Mouse (Mus musculus) MEL (cell line): ENCODE measurements around the gene Tjp2. TPM values are rescaled to one million over a fixed set of nuclear protein-coding genes. Genes with fewer than 3 reads are reported as not detected.

Experiments used
- DNase-seq: peaks from one replicate; pipeline ENCODE4 v3.0.0; 2011; ENCODE audit warnings: low read depth, low spot score
- H3K27ac ChIP-seq: 2 replicates; pipeline ENCODE4 v1.5.1; 2012; ENCODE audit warnings: low read depth, mild to moderate bottlenecking, control low read depth, low read length, moderate library complexity; ENCODE audit not compliant: control insufficient read depth
- H3K27me3 ChIP-seq, 2 experiments: fragments of 150-350 bp in 1 of 2; sonication (generic) in 1 of 2; 2 replicates each; pipeline ENCODE4 v1.6.1; 2012; ENCODE audit warnings: low read length in 2 of 2, mild to moderate bottlenecking in 2 of 2, improper control_type of control experiment in 1 of 2, moderate library complexity in 1 of 2; ENCODE audit not compliant: insufficient read depth in 2 of 2, control insufficient read depth in 1 of 2
- H3K36me3 ChIP-seq, 2 experiments: 2 replicates each; pipeline ENCODE4 v1.6.1; 2012 to 2014; ENCODE audit warnings: low read length in 2 of 2, improper control_type of control experiment in 1 of 2, inconsistent platforms in 1 of 2, mild to moderate bottlenecking in 1 of 2; ENCODE audit not compliant: insufficient read depth in 2 of 2, control insufficient read depth in 1 of 2
- H3K4me1 ChIP-seq, 2 experiments: fragments of 150-350 bp in 1 of 2; sonication (generic) in 1 of 2; 2 replicates each; pipeline ENCODE4 v1.6.1; 2012; ENCODE audit warnings: low read length in 2 of 2, improper control_type of control experiment in 1 of 2, mild to moderate bottlenecking in 1 of 2; ENCODE audit not compliant: insufficient read depth in 2 of 2, control insufficient read depth in 1 of 2
- H3K4me3 ChIP-seq, 2 experiments: fragments of 150-350 bp in 1 of 2; sonication (generic) in 1 of 2; 2 replicates each; pipeline ENCODE4 v1.5.1; 2012; ENCODE audit warnings: low read depth in 2 of 2, low read length in 2 of 2, mild to moderate bottlenecking in 2 of 2, moderate library complexity in 2 of 2, control low read depth in 1 of 2, improper control_type of control experiment in 1 of 2; ENCODE audit not compliant: control insufficient read depth in 1 of 2, insufficient read depth in 1 of 2
- H3K79me2 ChIP-seq: 2 replicates; pipeline ENCODE4 v1.6.1; 2012; ENCODE audit warnings: mild to moderate bottlenecking, low read length, moderate library complexity; ENCODE audit not compliant: control insufficient read depth, poor library complexity, insufficient read depth
- H3K9ac ChIP-seq: 2 replicates; pipeline ENCODE4 v1.6.1; 2012; ENCODE audit warnings: low read depth, mild to moderate bottlenecking, control low read depth, low read length, moderate library complexity; ENCODE audit not compliant: control insufficient read depth, poor library complexity, severe bottlenecking
- H3K9me3 ChIP-seq: fragments of 150-350 bp; sonication (generic); replicated peaks from 2 replicates; pipeline ENCODE4 v1.6.1; 2012; ENCODE audit warnings: mild to moderate bottlenecking, low read length, improper control_type of control experiment, moderate library complexity; ENCODE audit not compliant: insufficient read depth
- CTCF ChIP-seq, 3 experiments: IDR thresholded peaks in 2 of 3; conservative IDR thresholded peaks in 1 of 3; 2 replicates each; pipeline ENCODE4 v1.5.1; 2011 to 2012; ENCODE audit warnings: low read length in 3 of 3, low read depth in 2 of 3, mild to moderate bottlenecking in 2 of 3, improper control_type of control experiment in 1 of 3, inconsistent platforms in 1 of 3, mixed read lengths in 1 of 3, moderate library complexity in 1 of 3; ENCODE audit not compliant: control insufficient read depth in 1 of 3, insufficient read depth in 1 of 3, poor library complexity in 1 of 3, severe bottlenecking in 1 of 3
- E2F4 ChIP-seq: IDR thresholded peaks from 2 replicates; pipeline ENCODE4 v1.6.1; 2011; ENCODE audit warnings: low read depth, low read length, improper control_type of control experiment, borderline replicate concordance
- EP300 ChIP-seq, 2 experiments: IDR thresholded peaks; 2 replicates each; pipeline ENCODE4 v1.6.1; 2011; ENCODE audit warnings: improper control_type of control experiment in 2 of 2, low read length in 2 of 2, low read depth in 1 of 2, mild to moderate bottlenecking in 1 of 2
- KAT2A ChIP-seq: conservative IDR thresholded peaks from 2 replicates; pipeline ENCODE4 v1.6.1; 2012; ENCODE audit warnings: low read depth, low read length, improper control_type of control experiment, inconsistent platforms
- MAFK ChIP-seq: IDR thresholded peaks from 2 replicates; pipeline ENCODE4 v1.6.1; 2011; ENCODE audit warnings: low read depth, mild to moderate bottlenecking, low read length, improper control_type of control experiment, borderline replicate concordance
- MAX ChIP-seq: IDR thresholded peaks from 2 replicates; pipeline ENCODE4 v1.6.1; 2011; ENCODE audit warnings: low read length, improper control_type of control experiment
- MYB ChIP-seq: IDR thresholded peaks from 2 replicates; pipeline ENCODE4 v1.6.1; 2011; ENCODE audit warnings: mild to moderate bottlenecking, low read depth, low read length, improper control_type of control experiment
- POLR2A ChIP-seq, 2 experiments: IDR thresholded peaks; 2 replicates each; pipeline ENCODE4 v1.6.1; 2011 to 2012; ENCODE audit warnings: low read length in 2 of 2, mild to moderate bottlenecking in 2 of 2, control low read depth in 1 of 2, improper control_type of control experiment in 1 of 2, low read depth in 1 of 2, moderate library complexity in 1 of 2; ENCODE audit not compliant: control insufficient read depth in 1 of 2, insufficient read depth in 1 of 2, poor library complexity in 1 of 2
- POLR2AphosphoS2 ChIP-seq: IDR thresholded peaks from 2 replicates; pipeline ENCODE4 v1.6.1; 2011; ENCODE audit warnings: low read length, improper control_type of control experiment
- RAD21 ChIP-seq: IDR thresholded peaks from 2 replicates; pipeline ENCODE4 v1.6.1; 2011; ENCODE audit warnings: mild to moderate bottlenecking, low read depth, low read length, improper control_type of control experiment
- TAL1 ChIP-seq: IDR thresholded peaks from 2 replicates; pipeline ENCODE4 v1.6.1; 2012; ENCODE audit warnings: mild to moderate bottlenecking, inconsistent platforms, low read length, moderate library complexity, mixed read lengths
- UBTF ChIP-seq: IDR thresholded peaks from 2 replicates; pipeline ENCODE4 v1.6.1; 2012; ENCODE audit warnings: low read depth, mild to moderate bottlenecking, inconsistent platforms, low read length, improper control_type of control experiment, moderate library complexity, borderline replicate concordance; ENCODE audit not compliant: insufficient read depth
- ZKSCAN1 ChIP-seq: IDR thresholded peaks from 2 replicates; pipeline ENCODE4 v1.6.1; 2012; ENCODE audit warnings: low read depth, mild to moderate bottlenecking, inconsistent platforms, low read length, improper control_type of control experiment, moderate library complexity
- ZNF384 ChIP-seq: IDR thresholded peaks from 2 replicates; pipeline ENCODE4 v1.6.1; 2012; ENCODE audit warnings: low read depth, mild to moderate bottlenecking, inconsistent platforms, low read length, improper control_type of control experiment
- polyA plus RNA-seq, 2 experiments: library from polyadenylated mRNA; stranded (reverse) in 1 of 2; unstranded in 1 of 2; fragments of >175 nt in 1 of 2; fragments of >200 nt in 1 of 2; gene quantifications; 2 replicates each; pipeline versions ENCODE4 v1.2.1 to v1.2.4; 2012; ENCODE audit warnings: low replicate concordance in 2 of 2, low read depth in 1 of 2; ENCODE audit not compliant: insufficient read length in 2 of 2, insufficient read depth in 1 of 2, missing spikeins in 1 of 2
- total RNA-seq: library from RNA; depleted of rRNA; stranded (reverse); fragments of 300-350 nt; gene quantifications from 2 replicates; pipeline ENCODE4 v1.2.3, GENCODE M21; 2012

Gene Tjp2
- total and polyA plus RNA-seq, 3 experiments = 3.0 to 8.3 TPM; not detected in 1

DNA sequence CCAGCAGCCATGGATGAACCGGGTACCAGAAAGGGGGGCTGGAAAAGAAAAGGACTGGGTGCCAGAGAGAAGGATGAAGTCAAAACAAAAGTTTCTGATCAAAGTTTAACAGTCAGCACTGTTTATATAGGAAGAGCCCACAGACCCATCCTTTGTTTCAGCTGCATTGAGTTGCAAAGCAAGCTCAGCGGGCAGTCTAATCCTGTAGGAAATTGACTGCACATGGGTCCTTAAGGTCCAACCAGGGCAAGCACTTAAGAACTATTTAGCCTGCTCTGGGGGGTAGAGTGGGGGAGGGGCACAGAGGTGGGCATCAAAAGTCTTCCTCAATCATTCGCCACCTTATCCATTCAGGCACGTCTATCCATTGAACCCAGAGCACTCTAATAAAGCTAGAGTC is 151.7 kb downstream of the Tjp2 start:
- Histone ChIP-seq H3K36me3 (no peaks in the 10 kb centered on the region), H3K9ac (no peak overlapping the region), H3K79me2 (no peaks in the 10 kb centered on the region), H3K4me1 (no peaks in the 10 kb centered on the region), H3K9me3 (no peaks in the 10 kb centered on the region), H3K27me3 (no peaks in the 10 kb centered on the region), H3K4me3 (no peak overlapping the region), H3K27ac (no peak overlapping the region)
- DNase-seq = no peak
- TF ChIP-seq ZNF384 (no peak), CTCF (IDR thresholded peaks at IDR 0.05 in 2 of 3, conservative IDR thresholded peaks at IDR 0.05 in 1 of 3; ENCODE audit: control insufficient read depth in 1 of 3, insufficient read depth in 1 of 3, low read depth in 2 of 3, low read length in 3 of 3, poor library complexity in 1 of 3, severe bottlenecking in 1 of 3) (no peak), E2F4 (no peak), MAX (no peak)

DNA sequence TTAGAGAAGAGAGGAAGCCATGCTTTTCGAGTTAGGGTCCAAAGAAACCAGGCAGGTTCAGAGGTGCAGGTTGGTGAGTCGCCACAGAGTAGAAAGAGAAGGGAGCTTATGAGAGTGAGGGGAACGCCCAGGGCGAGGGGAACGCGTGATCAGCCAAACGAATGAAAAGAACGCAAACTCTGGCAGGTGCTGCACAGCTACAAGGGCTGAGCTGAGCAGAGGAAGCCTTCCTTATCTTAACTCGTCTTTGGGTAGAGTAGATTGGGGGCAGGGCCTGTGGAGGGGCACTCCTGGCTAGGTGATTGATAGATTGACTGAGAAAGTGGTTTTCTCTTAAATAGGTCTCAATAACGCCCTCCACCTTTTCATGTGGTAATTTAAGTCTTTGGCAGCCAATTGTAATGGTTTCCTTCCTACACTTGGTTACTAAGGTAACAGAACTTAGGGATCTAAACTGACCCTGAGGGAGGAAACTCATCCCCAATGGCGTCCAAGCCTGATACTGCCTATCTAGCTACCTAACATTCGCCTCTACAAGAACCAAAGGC is 160.4 kb downstream of the Tjp2 start:
- H3K9me3 ChIP-seq = no peaks in the 10 kb centered on the region
- DNase-seq = no peak
- H3K27ac ChIP-seq = no peak overlapping the region
- no peaks in the 10 kb centered on the region for H3K4me1 ChIP-seq
- no peaks in the 10 kb centered on the region for H3K36me3 ChIP-seq
- H3K79me2 ChIP-seq = no peaks in the 10 kb centered on the region
- no peak overlapping the region for H3K4me3 ChIP-seq
- H3K9ac ChIP-seq = no peak overlapping the region
- TF ChIP-seq ZKSCAN1 = no peak
- TF ChIP-seq POLR2A (IDR thresholded peaks at IDR 0.05; ENCODE audit: control insufficient read depth in 1 of 2, insufficient read depth in 1 of 2, low read depth in 1 of 2, low read length in 2 of 2, poor library complexity in 1 of 2) = no peak
- no peak for TF ChIP-seq MAFK
- no peak for TF ChIP-seq UBTF
- no peak for TF ChIP-seq RAD21
- no peak for TF ChIP-seq KAT2A
- TF ChIP-seq TAL1 = no peak
- H3K27me3 ChIP-seq = no peaks in the 10 kb centered on the region

DNA sequence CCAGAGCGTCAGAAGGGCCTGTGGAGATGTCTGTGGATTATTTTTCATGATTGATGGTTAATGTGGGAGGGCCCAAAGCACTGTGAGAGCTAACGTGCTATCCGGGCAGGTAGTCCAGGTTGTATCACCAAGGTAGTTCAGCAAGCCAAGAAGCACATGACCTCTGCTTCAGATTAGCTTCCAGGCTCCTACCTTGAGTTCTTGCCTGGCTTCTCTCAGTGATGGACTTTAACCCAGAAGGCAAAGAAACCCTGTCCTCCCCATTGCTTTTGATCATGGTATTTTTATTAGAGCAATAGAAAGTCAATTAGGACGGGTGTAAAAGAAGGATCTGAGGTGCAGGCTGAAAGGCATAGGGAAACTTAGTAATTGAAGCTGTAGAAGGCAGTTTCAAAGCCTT is 161.2 kb downstream of the Tjp2 start:
- Histone ChIP-seq H3K27me3 (no peaks in the 10 kb centered on the region), H3K4me3 (no peak overlapping the region), H3K36me3 (no peaks in the 10 kb centered on the region), H3K9me3 (no peaks in the 10 kb centered on the region), H3K79me2 (no peaks in the 10 kb centered on the region), H3K9ac (no peak overlapping the region), H3K4me1 (no peaks in the 10 kb centered on the region), H3K27ac (no peak overlapping the region)
- TF ChIP-seq MAX (no peak), TAL1 (no peak), EP300 (IDR thresholded peaks at IDR 0.05; ENCODE audit: low read depth in 1 of 2, low read length in 2 of 2) (no peak), POLR2AphosphoS2 (no peak), MYB (no peak)
- DNase-seq = no peak
